Mouse (Mus musculus) adrenal gland, adult (tissue): ENCODE data around the gene Dag1.

Experiments used
- DNase-seq, 2 experiments: peaks; one replicate each; pipeline ENCODE4 v3.0.0; 2022 to 2023; ENCODE audit warnings: low spot score in 1 of 2; ENCODE audit not compliant: inconsistent age in 2 of 2

Gene Dag1

GRCm38 (mm10) chr9:108189023-108189422 is 74.7 kb downstream of the Dag1 start:
- DNase-seq: no peak

GRCm38 (mm10) chr9:108188511-108188910 is 75.2 kb downstream of the Dag1 start:
- DNase-seq: no peak

- no peak for DNase-seq
Observed at GRCm38 (mm10) chr9:108187616-108188015, 76.1 kb downstream of the Dag1 start.

- DNase-seq: no peak
Observed at GRCm38 (mm10) chr9:108185786-108186185, 78.0 kb downstream of the Dag1 start.

GRCm38 (mm10) chr9:108183531-108183994 is 80.2 kb downstream of the Dag1 start:
- DNase-seq: no peak

GRCm38 (mm10) chr9:108182806-108183506 is 80.8 kb downstream of the Dag1 start:
- no peak for DNase-seq

GRCm38 (mm10) chr9:108178391-108178790 is 85.4 kb downstream of the Dag1 start:
- DNase-seq: peak; percentile 67 to 82

GRCm38 (mm10) chr9:108175116-108175838 is 88.5 kb downstream of the Dag1 start:
- no peak for DNase-seq

GRCm38 (mm10) chr9:108172777-108173350 is 90.9 kb downstream of the Dag1 start:
- DNase-seq: peak; percentile 31 to 59

- DNase-seq: no peak
Observed at GRCm38 (mm10) chr9:108169751-108170150, 94.0 kb downstream of the Dag1 start.

- DNase-seq: no peak
Observed at GRCm38 (mm10) chr9:108165143-108165542, 98.6 kb downstream of the Dag1 start.

- DNase-seq: no peak
Observed at GRCm38 (mm10) chr9:108163646-108164284, 100.0 kb downstream of the Dag1 start.

- no peak for DNase-seq
Observed at GRCm38 (mm10) chr9:108157891-108158290, 105.9 kb downstream of the Dag1 start.

GRCm38 (mm10) chr9:108157451-108157850 is 106.3 kb downstream of the Dag1 start:
- no peak for DNase-seq

- DNase-seq: no peak
Observed at GRCm38 (mm10) chr9:108156786-108157185, 107.0 kb downstream of the Dag1 start.

- no peak for DNase-seq
Observed at GRCm38 (mm10) chr9:108154814-108155213, 108.9 kb downstream of the Dag1 start.
